Mouse (Mus musculus) left cerebral cortex, adult 11 months (tissue): Measurements from ENCODE around the gene Bdh1.
"Not testable (repeated sequence)": the region's sequence is repeated elsewhere in the genome, so short reads cannot be mapped to it uniquely, and the experiment has no call there.

Experiments
- DNase-seq: peaks from one replicate; pipeline ENCODE4 v3.0.0; 2022; ENCODE audit warnings: low spot score

The Bdh1 gene

DNA sequence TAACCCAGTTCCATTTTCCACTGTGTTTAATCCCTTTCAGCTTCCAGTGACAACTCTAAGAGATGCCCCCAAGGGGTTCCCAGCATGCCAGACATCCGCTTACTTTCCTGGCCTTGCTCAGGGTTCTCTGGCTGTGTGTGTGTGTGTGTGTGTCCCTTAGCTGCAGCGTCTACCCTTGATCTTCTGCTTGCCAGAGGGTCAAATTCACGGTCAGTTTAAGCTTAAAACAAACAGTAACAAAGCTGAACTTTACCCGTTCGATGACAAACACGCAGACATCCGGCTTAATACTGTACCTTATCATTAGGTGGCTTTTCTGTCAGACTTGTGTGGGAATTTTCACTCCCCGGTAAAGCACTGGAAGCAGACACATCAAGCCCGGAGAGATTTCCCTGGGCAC lies at the start of gene Bdh1:
TSS of gene Bdh1 (plus strand) at position 281 of the 400 bp plus-strand sequence.
- DNase-seq: no peak

DNA sequence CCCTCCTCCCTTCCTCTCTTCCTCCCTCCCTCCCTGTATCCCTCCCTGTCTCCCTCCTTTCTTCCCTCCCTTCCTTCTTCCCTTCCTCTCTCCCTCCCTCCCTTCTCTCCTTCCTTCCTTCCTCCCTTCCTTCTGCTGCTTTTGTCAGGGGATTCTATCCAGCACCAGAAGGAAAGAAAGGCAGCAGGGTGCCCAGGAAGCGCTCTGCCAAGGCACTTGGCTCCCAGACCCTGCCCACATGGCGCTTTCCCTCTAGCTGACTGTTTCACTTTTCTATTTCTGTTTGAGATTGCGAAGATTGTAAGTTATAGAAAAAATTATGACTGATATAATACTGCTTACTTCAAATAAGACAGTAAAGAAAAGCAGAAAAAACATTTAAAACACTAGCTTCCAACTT lies 49.8 kb upstream of the Bdh1 start:
- not testable (repeated sequence) for DNase-seq

DNA sequence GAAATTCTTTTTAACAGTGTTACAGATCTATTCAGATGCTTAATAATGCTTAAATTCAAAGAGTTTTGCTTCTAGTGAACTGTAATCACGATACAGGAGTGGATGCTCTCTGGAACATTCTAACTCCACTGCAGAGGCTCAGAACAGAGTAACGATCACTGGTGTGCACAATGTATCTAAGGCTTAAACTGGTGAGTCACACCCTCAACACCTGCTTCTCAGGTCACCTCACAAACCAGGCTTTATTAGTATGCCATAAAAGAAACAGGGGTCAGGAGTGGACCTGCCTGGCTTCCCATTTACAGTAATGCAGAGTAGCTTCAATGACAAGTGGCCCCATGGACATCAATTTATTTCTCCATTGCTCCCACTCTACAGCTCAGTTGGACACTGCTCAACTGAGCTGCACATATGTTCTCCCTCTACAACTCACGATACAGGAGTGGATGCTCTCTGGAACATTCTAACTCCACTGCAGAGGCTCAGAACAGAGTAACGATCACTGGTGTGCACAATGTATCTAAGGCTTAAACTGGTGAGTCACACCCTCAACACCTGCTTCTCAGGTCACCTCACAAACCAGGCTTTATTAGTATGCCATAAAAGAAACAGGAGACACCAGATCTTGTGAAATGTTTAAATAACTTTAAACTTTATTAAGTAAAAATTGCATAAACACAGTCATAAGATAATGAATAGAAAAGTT lies 46.0 kb upstream of the Bdh1 start:
- DNase-seq: not testable (repeated sequence)

DNA sequence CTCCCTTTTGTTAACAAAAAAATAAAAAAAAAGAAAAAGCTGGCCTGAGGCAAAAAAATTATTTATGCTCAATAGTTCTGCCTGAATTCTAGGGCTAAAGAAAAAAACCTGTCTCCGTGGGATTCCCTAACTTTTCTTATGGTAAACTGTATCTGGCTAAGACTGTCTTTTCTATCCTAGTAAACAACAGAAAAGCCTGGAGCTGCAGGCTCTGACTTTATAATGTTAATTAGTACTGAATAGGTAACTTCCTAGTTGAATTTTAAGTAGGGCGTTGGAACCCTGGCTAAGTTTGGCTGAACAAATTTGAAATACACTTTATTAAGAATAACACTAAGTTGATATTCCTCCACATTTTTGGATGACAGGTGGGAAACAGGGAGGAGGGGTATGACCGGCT lies 33.8 kb upstream of the Bdh1 start:
- not testable (repeated sequence) for DNase-seq

DNA sequence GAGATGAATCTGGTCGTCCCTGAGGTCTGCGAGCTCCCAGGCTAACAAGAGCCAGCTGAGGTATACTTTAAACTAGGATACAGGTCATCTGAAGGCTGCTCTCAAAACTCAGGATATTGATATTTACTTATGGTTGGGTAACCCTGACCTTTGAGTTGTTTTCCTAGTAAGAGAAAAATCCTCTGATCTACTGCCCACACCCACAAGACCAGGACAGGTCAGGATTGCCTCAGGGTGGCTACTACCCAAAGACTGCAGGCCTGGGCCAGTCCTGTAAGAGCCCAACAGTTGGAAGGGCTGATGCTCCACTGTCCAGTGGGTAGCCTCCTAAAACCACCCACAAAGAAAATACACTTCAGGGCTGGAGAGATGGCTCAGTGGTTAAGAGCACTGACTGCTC lies 22.8 kb upstream of the Bdh1 start:
- no peak for DNase-seq

DNA sequence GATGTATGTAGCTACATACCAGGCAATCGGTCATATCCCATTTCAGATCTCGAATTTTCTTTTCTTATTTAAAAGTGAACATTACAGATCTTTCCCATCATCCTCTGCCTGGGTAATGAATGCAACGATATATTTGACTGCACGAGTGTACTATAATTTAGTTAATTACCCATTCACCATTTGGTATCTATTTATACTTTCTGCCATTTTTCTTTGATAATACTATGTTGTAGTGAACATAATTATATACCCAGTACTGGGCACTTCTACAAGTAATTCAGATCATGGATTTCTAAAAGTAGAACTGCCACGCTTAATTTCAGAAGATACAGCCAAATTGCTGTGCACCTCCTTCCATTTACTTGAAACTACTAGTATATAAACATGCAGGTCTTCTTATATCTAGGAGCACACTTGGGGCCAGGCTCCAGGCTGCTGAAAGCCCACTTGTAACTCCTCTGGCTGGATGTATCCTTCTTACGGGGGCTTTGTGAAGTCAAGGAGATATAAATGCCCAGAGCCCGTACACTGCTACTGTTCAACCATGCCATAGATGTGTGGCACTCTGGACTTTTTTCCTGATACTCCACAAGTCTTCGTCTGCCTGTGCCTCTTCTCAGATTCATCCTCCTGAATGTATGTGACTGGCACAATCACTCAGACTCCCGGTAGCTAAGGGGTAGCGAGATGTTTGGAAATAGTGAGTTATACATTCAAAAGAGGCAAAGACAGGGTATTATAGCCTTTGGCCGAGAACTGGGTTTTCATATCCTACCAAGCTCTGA lies 21.0 kb upstream of the Bdh1 start:
- no peak for DNase-seq

DNA sequence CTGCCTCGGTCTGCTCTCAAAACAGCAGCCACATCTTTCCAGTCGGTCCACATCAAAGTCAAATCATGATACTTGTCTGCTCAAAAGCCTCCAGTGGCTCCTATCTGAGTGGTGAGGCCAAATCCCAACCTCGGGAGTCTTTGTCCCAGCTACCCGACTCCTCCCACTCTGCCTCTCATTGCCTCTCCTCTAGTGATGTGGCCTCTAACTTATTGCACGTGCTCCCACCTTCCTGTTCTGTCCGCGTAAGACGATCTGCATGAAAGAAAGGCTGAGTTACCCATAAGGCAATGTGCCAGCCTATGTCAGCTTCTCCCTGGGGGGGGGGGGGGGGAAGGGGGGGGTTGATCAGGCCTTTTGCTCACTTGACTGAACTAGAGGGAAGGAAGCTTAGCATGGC lies 20.0 kb upstream of the Bdh1 start:
- DNase-seq: no peak

DNA sequence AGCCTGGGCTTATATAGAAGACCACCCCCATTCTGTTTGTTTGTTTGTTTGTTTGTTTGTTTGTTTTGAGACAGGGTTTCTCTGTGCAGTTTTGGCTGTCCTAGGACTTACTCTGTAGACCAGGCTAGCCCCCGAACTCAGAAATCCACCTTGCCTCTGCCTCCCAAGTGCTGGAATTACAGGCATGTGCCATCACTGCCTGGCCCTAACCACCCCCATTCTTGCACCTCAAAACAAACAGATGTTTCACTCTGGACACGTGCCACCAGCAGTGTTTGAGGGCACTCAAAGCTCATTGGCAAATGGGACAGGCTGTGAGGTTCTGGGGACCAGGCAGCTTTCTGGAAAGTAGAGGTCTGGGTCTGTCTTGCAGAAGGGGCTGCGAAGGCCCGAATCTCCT lies 18.1 kb upstream of the Bdh1 start:
- DNase-seq: no peak

DNA sequence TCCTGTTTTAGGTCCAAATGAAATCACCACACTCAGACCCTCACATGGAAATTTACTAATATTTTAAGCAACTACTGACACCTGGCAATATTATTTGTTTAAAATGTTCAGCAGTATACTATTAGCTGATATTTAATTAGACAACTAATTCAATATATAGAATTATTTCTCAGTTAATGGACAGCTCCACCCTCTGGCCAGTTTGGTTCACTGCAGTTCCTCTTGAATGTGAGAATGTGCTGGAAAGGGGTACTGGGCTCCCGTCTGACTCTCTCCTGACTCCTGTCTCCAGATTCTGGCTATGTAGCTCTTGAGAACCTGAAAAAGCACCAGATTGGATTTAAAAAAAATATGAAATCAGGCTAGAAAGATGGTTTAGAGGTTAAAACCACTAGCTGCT lies 17.0 kb upstream of the Bdh1 start:
- DNase-seq: no peak

DNA sequence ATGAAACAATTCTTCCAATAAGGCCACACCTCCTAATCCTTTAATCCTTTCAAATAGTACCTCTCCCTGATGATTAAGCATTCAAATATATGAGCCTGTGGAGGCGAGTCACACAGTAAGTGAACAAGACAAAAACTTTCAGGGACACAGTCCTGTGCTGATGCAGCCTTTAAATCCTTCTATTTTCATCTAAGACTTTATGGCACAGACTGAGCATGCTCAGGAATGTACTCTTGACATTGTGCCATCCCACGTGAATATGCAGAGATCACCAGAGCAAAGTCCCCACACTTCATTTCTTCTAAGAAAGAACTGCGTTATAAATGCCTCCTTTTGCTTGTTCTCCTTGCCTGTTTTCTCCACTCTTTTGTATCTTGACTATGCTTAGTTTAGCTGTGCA lies 14.2 kb upstream of the Bdh1 start:
- no peak for DNase-seq

DNA sequence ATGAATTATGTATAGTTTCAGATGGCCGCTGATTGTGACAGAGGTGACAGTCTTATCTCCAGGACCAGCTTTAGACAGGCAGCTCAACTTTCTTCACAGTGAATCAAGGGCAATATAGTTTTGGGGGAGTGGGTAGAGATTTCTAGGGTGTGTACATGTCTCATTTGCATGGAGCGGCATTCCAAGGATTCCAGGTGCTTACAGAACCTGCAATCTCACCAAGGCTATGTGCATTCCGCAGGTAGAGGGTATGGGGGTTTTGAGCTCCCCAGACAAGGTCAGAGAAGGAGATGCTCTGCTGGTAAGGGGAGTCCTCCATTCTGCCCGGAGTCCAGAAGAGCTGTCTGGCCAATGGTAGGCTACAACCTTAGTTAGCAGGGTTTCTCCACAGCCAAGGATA lies 11.1 kb upstream of the Bdh1 start:
- no peak for DNase-seq

DNA sequence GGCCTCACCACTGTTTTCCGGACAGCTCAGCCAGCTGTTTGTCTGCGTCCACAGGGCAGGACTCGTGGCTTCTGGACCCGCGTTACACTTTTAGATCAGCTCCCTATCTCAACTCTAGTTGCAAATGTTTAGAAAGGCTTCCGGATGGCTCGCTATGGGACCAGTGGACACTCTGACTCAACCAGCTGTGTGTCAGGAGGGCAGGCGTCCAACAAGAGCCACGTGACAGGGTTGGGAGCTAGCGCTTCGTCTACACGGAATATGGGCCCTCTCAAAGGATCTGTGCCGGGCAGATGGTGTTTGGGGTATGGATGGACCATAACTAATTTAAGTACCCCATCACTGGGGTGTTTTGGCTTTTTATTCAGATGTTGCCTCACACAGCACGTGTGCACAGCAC lies 9.8 kb upstream of the Bdh1 start:
- no peak for DNase-seq

DNA sequence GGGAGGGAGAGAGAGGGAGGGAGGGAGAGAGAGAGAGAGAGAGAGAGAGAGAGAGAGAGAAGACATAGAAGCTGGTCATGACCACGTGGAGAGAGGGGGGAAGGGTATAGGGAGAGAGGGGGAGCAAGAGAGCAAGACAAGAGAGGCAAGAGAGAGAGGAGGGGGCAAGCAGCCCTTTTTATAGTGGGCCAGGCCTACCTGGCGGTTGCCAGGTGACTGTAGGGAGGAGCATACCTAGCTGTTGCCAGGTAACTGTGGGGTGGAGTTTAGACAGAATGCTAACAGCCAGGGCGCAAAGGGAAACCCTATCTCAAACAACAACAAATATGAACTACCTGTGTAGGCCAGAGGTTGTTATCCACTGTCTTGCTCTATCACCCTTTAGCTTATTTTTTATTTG lies 8.3 kb upstream of the Bdh1 start:
- DNase-seq: no peak

DNA sequence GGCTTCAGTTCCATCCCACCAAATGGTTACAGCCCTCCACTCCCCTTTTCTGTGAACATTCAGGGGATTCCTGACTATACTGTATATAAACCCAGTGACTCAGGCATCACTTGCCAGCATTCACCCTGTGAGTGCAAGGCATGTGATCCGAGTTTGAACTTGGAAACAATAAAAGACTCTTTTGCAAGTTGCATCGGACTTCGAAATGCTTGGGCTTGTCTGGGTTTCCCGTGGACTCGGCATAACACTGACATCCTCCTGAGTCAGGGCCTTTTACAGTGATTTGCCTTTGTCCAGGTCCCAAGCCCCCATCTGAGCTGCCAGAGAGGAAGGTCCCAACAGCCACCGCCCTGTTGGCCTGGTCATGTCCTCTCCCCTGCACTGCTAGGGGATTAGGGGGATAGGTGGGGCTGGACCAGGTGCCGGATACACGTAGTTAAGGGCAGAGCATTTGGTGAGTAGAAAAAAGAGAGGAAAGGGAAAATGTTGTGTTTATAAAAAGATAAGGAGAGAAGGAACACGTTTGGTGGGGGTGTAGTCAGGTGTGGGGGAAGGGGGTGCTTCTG lies 6.1 kb upstream of the Bdh1 start:
- DNase-seq: no peak

DNA sequence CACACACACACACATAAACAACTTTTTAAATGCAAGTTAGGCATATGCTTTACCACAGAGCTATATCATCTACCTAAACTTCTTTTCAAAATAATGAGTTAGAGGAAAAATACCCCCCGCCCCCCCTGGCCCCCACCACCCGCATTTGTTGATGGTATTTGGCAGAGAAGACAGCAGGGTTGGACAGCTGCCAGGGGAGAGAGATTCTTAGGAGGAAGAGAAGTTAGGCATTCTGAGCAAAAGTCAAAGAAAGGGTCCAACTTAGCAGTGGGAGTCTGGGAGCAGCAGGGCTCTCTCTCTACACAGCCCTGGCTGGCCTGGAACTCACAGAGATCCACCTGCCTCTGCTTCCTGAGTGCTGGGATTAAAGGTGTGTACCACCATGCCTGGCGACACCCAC lies 3.4 kb upstream of the Bdh1 start:
- DNase-seq: no peak

DNA sequence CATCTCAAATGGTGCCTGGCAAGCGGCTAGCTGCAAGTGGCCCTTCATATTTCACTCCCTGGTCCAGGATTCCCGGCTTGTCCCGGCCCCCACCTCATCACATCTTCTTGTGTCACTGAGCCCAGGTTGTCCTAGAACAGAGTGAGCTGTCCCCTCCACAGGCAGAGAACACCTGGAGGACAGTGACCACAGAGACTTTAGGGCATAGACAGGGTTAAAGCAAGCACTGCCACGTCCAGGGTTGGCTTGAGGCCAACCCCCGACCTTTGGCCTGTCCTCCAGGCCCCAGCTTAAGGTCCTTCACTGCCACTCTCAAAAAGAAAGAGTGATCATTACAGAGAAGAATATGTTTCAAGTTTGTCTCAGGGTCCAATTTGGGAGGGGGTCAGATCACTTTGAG lies 2.6 kb upstream of the Bdh1 start:
- DNase-seq: no peak

DNA sequence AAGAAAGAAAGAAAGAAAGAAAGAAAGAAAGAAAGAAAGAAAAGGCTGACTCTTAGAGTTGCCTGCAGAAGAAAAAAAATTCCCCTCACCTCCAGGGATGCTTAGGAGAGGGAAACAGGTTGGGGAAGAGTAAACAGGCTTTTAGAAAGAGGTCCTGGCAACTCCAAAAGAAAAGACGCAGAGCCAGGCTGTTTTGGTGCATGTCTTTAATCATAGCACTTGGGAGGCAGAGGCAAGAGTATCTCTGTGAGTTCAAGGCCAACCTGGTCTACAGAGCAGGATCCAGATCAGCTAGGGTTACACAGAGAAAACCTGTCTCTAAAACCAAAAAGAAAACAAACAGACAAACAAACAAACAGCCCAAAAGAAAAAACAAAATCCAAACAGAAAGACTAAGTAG lies 642 bp downstream of the Bdh1 start:
- DNase-seq: no peak

DNA sequence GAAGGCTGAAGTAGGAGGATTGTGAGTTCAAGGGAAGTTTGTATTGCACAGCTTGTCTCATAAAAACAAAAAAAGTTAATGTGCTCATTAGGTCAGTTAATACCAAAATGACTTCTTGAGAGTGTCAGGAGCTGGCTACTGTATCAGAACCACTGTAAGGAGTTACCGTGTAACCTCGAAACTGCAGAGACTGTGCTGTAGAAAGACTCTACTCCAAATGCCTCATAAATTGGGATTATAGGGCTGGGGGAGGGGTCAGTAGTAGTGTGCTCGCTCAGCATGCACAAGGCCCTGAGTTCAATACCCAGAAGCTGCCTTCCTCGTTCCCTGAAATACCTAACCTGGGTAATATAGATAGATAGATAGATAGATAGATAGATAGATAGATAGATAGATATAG lies 1.3 kb downstream of the Bdh1 start:
- no peak for DNase-seq

DNA sequence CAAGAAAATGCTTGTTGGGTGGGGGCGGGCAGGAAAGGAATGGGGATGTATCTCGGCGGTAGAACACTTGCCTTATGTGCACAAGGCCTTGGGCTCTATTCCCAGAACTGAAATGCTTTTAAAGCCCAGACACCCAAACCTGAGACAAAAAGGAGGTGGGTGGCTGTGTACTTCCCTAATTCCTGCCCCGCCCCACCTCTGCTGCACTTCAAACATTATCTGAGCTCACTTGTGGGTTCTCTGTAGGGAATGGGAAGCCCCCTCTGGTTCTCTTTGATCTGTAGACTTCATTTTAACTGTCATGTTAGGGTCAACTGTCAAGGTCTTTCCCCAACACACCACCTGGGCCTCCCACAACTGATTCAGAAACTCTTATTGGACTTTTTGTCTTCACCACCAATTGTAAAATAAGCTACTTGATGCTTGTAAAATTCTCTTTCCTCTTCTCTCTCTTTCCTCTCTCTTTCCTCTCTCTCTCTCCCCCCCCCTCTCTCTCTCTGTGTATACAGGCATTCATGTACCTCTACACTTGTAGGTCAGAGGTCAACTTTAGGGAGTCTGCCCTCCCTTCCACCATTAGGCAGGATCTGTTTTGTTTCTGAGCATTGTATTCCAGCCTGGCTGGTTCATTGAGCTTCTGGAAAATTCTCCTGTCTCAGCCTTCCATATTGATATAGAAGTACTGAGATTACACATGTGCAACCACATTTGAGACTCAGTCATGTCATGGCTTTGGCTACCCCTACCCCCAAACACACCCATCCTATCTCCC lies 2.5 kb downstream of the Bdh1 start:
- no peak for DNase-seq

DNA sequence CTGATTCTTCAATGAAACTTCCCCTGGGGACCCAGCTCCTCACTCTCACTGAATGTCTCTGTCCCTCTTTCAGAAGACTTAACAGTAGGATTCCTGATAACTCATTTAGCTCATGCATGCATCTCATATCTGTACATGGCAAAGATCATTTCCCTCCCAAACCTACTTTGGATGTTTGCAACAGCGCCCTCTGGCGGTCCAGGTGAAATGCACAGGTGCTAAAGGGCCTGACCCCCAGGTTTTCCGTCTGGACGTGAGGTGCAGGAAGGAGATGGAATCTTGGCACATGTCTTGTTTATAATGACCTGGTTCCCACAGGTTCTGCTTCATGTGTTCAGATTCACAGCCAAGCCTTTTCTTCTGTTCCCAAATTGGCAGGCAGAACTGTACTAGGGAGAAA lies 3.4 kb downstream of the Bdh1 start:
- DNase-seq: no peak

DNA sequence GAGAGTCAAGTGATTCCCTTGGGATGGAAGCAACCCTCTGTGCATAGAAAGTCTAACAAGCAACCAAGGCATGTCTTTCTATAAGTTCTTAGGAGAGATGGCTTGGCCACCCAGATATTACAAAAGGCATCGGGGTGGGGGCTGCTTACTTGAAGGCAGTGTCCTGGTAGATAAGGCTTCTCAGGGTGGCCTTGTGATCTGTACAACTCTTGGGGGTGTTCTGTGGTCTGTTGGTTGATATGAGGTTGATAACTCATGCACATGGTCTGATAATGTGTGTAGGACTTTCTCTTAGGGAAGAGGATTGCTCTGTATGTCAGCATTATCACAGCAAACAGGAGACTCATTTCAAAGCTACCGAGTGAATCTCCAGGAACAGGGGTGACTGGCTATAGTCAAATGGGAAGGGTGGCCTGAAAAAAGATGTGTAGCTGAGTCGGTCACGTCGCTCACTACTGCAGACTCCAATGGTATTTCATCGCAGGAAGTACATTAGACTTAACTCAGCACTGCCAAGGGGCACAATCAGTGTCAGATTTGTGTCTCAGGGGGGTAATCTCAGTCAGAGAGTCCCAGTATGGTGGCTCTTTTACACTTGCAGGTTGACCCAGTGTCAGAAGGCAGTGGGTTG lies 4.5 kb downstream of the Bdh1 start:
- DNase-seq: no peak

DNA sequence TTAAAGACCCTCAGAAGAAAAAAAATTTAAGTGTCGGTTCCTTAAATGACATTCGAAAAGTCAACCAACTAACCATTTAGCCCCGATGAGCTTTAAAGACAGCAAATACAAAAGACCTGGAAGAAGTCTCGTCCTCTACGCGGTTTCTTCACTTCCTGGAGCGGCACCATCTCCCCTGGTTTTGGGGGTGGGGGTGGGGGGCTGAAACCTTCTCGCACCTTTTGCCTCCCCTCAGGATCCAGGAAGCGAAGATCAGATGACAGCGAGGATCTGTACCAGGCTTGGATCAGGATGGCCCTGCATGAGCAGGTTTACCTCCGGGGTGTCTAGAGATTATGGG lies 6.2 kb downstream of the Bdh1 start:
- DNase-seq: no peak
